Mouse (Mus musculus): ENCODE measurements at regions not wholly inside any gene's neighbourhood (a gene's known extent, or its start where the extent isn't known, plus 50 kb on each side); places are given as distances from the start of the nearest gene placed in this dataset.

- Histone ChIP-seq H3K4me2 (ENCODE audit: low read depth, low read length) (no peak overlapping the region), H3K9ac (ENCODE audit: low read depth, low read length) (no peak overlapping the region), H3K27me3 (replicated peaks; ENCODE audit: control insufficient read depth, insufficient read depth, low read length) (no peaks in the 10 kb centered on the region), H3K4me3 (ENCODE audit: low read depth, low read length) (no peak overlapping the region), H3K36me3 (ENCODE audit: control insufficient read depth, insufficient read depth, low read length) (no peaks in the 10 kb centered on the region), H3K4me1 (ENCODE audit: control insufficient read depth, insufficient read depth, low read length) (no peaks in the 10 kb centered on the region; the same call in 1 of the 2 replicates), H3K9me3 (ENCODE audit: control insufficient read depth, low read length) (no peaks in the 10 kb centered on the region), H3K27ac (replicated peaks; ENCODE audit: low read depth, low read length) (peak overlapping the region; percentile 39; the same call in 1 of the 2 replicates)
- no peak for ATAC-seq (ENCODE audit: low read depth)
- peak; percentile 83 for DNase-seq (ENCODE audit: low spot score)
- 23% methylated on average over 1 of the region's 1 CpGs for WGBS
Measured at GRCm38 (mm10) chr8:29913576-29913975, 2466.1 kb downstream of the Poteg start.

- Histone ChIP-seq H3K9me3 (ENCODE audit: control insufficient read depth, low read length) (no peaks in the 10 kb centered on the region), H3K36me3 (ENCODE audit: control insufficient read depth, insufficient read depth, low read length) (no peaks in the 10 kb centered on the region), H3K9ac (ENCODE audit: low read depth, low read length) (no peak overlapping the region), H3K4me1 (ENCODE audit: control insufficient read depth, insufficient read depth, low read length) (no peaks in the 10 kb centered on the region), H3K27ac (replicated peaks; ENCODE audit: low read depth, low read length) (no peak overlapping the region), H3K4me2 (ENCODE audit: low read depth, low read length) (no peak overlapping the region), H3K27me3 (replicated peaks; ENCODE audit: control insufficient read depth, insufficient read depth, low read length) (no peaks in the 10 kb centered on the region), H3K4me3 (ENCODE audit: low read depth, low read length) (no peak overlapping the region)
- ATAC-seq (ENCODE audit: low read depth), result no peak
- 78% methylated on average over 2 of the region's 2 CpGs for WGBS
- DNase-seq (ENCODE audit: low spot score), result no peak
Measured at GRCm38 (mm10) chr8:29920486-29920885, 2473.0 kb downstream of the Poteg start.

GRCm38 (mm10) chr8:29928257-29928656, 2480.8 kb downstream of the Poteg start:
- H3K4me1 ChIP-seq (ENCODE audit: control insufficient read depth, insufficient read depth, low read length), result no peaks in the 10 kb centered on the region
- DNase-seq (ENCODE audit: low spot score) (no peak), ATAC-seq (ENCODE audit: low read depth) (no peak)
- no peak overlapping the region for H3K4me2 ChIP-seq (ENCODE audit: low read depth, low read length)
- no peaks in the 10 kb centered on the region for H3K36me3 ChIP-seq (ENCODE audit: control insufficient read depth, insufficient read depth, low read length)
- 86% methylated on average over 4 of the region's 4 CpGs for WGBS
- H3K27me3 ChIP-seq (replicated peaks; ENCODE audit: control insufficient read depth, insufficient read depth, low read length), result no peaks in the 10 kb centered on the region
- no peak overlapping the region for H3K4me3 ChIP-seq (ENCODE audit: low read depth, low read length)
- H3K9ac ChIP-seq (ENCODE audit: low read depth, low read length), result no peak overlapping the region
- H3K27ac ChIP-seq (replicated peaks; ENCODE audit: low read depth, low read length), result no peak overlapping the region
- no peaks in the 10 kb centered on the region for H3K9me3 ChIP-seq (ENCODE audit: control insufficient read depth, low read length)

GRCm38 (mm10) chr8:29961322-29961721, 2513.9 kb downstream of the Poteg start:
- H3K27ac ChIP-seq (replicated peaks; ENCODE audit: low read depth, low read length), result no peak overlapping the region
- 86% methylated on average over 2 of the region's 2 CpGs for WGBS
- no peak overlapping the region for H3K4me2 ChIP-seq (ENCODE audit: low read depth, low read length)
- no peaks in the 10 kb centered on the region for H3K9me3 ChIP-seq (ENCODE audit: control insufficient read depth, low read length)
- no peaks in the 10 kb centered on the region for H3K4me1 ChIP-seq (ENCODE audit: control insufficient read depth, insufficient read depth, low read length)
- no peak overlapping the region for H3K9ac ChIP-seq (ENCODE audit: low read depth, low read length)
- H3K27me3 ChIP-seq (replicated peaks; ENCODE audit: control insufficient read depth, insufficient read depth, low read length), result no peaks in the 10 kb centered on the region
- no peak overlapping the region for H3K4me3 ChIP-seq (ENCODE audit: low read depth, low read length)
- no peaks in the 10 kb centered on the region for H3K36me3 ChIP-seq (ENCODE audit: control insufficient read depth, insufficient read depth, low read length)
- DNase-seq (ENCODE audit: low spot score), result no peak
- ATAC-seq (ENCODE audit: low read depth), result no peak

GRCm38 (mm10) chr8:29976651-29977350, 2529.3 kb downstream of the Poteg start:
- Histone ChIP-seq H3K27ac (replicated peaks; ENCODE audit: low read depth, low read length) (no peak overlapping the region), H3K4me1 (ENCODE audit: control insufficient read depth, insufficient read depth, low read length) (peaks cover 4% of the 10 kb centered on the region; the same call in 1 of the 2 replicates), H3K27me3 (replicated peaks; ENCODE audit: control insufficient read depth, insufficient read depth, low read length) (no peaks in the 10 kb centered on the region), H3K9ac (ENCODE audit: low read depth, low read length) (no peak overlapping the region), H3K4me3 (ENCODE audit: low read depth, low read length) (no peak overlapping the region), H3K4me2 (ENCODE audit: low read depth, low read length) (no peak overlapping the region), H3K36me3 (ENCODE audit: control insufficient read depth, insufficient read depth, low read length) (no peaks in the 10 kb centered on the region), H3K9me3 (ENCODE audit: control insufficient read depth, low read length) (no peaks in the 10 kb centered on the region)
- DNase-seq (ENCODE audit: low spot score) (no peak), ATAC-seq (ENCODE audit: low read depth) (no peak)
- WGBS, result 60% methylated on average over 4 of the region's 4 CpGs

GRCm38 (mm10) chr8:29978585-29979505, 2531.4 kb downstream of the Poteg start:
- Histone ChIP-seq H3K36me3 (ENCODE audit: control insufficient read depth, insufficient read depth, low read length) (no peaks in the 10 kb centered on the region), H3K9me3 (ENCODE audit: control insufficient read depth, low read length) (no peaks in the 10 kb centered on the region), H3K27me3 (replicated peaks; ENCODE audit: control insufficient read depth, insufficient read depth, low read length) (no peaks in the 10 kb centered on the region), H3K4me3 (ENCODE audit: low read depth, low read length) (no peak overlapping the region), H3K4me1 (ENCODE audit: control insufficient read depth, insufficient read depth, low read length) (peaks cover 4% of the 10 kb centered on the region; the same call in 1 of the 2 replicates), H3K4me2 (ENCODE audit: low read depth, low read length) (no peak overlapping the region), H3K9ac (ENCODE audit: low read depth, low read length) (no peak overlapping the region), H3K27ac (replicated peaks; ENCODE audit: low read depth, low read length) (no peak overlapping the region)
- WGBS, result 39% methylated on average over 10 of the region's 10 CpGs
- DNase-seq (ENCODE audit: low spot score) (peak; percentile 51), ATAC-seq (ENCODE audit: low read depth) (no peak)

- H3K9me3 ChIP-seq (ENCODE audit: control insufficient read depth, low read length), result no peaks in the 10 kb centered on the region
- no peaks in the 10 kb centered on the region for H3K4me1 ChIP-seq (ENCODE audit: control insufficient read depth, insufficient read depth, low read length)
- H3K4me3 ChIP-seq (ENCODE audit: low read depth, low read length), result no peak overlapping the region
- DNase-seq (ENCODE audit: low spot score), result peak; percentile 4
- no peaks in the 10 kb centered on the region for H3K27me3 ChIP-seq (replicated peaks; ENCODE audit: control insufficient read depth, insufficient read depth, low read length)
- H3K27ac ChIP-seq (replicated peaks; ENCODE audit: low read depth, low read length), result no peak overlapping the region
- H3K4me2 ChIP-seq (ENCODE audit: low read depth, low read length), result no peak overlapping the region
- 75% methylated on average over 2 of the region's 2 CpGs for WGBS
- no peak for ATAC-seq (ENCODE audit: low read depth)
- no peaks in the 10 kb centered on the region for H3K36me3 ChIP-seq (ENCODE audit: control insufficient read depth, insufficient read depth, low read length)
- H3K9ac ChIP-seq (ENCODE audit: low read depth, low read length), result no peak overlapping the region
Measured at GRCm38 (mm10) chr8:29992549-29992948, 2545.1 kb downstream of the Poteg start.

GRCm38 (mm10) chr8:29999413-29999812, 2551.9 kb downstream of the Poteg start:
- DNase-seq (ENCODE audit: low spot score) (no peak), ATAC-seq (ENCODE audit: low read depth) (no peak)
- Histone ChIP-seq H3K27me3 (replicated peaks; ENCODE audit: control insufficient read depth, insufficient read depth, low read length) (no peaks in the 10 kb centered on the region), H3K4me2 (ENCODE audit: low read depth, low read length) (no peak overlapping the region), H3K27ac (replicated peaks; ENCODE audit: low read depth, low read length) (no peak overlapping the region), H3K4me1 (ENCODE audit: control insufficient read depth, insufficient read depth, low read length) (no peaks in the 10 kb centered on the region), H3K9ac (ENCODE audit: low read depth, low read length) (no peak overlapping the region), H3K9me3 (ENCODE audit: control insufficient read depth, low read length) (0 out of 2 replicates have a peak, but pooled peaks cover 7% of the 10 kb centered on the region), H3K4me3 (ENCODE audit: low read depth, low read length) (no peak overlapping the region), H3K36me3 (ENCODE audit: control insufficient read depth, insufficient read depth, low read length) (no peaks in the 10 kb centered on the region)
- 87% methylated on average over 2 of the region's 2 CpGs for WGBS

Data from embryonic facial prominence, embryonic 14.5 days (tissue).